Mouse (Mus musculus): ENCODE results near the gene Pla2g3. TPM values are rescaled to one million over a fixed set of nuclear protein-coding genes. Genes with fewer than 3 reads are reported as not detected.

Pla2g3 gene
- total and polyA plus RNA-seq, 3 experiments, result not detected

GRCm38 (mm10) chr11:3475489-3475888, 12.6 kb upstream of the Pla2g3 start:
- H3K36me3 ChIP-seq (replicated peaks in 1 of 2; ENCODE audit: control insufficient read depth in 1 of 2, insufficient read depth in 1 of 2, low read length in 1 of 2), result no peaks in the 10 kb centered on the region
- no peak overlapping the region for H3K9ac ChIP-seq (ENCODE audit: insufficient read depth, low read depth)
- peaks cover 5% of the 10 kb centered on the region for H3K27me3 ChIP-seq (replicated peaks)
- H3K4me1 ChIP-seq (ENCODE audit: control insufficient read depth in 1 of 2, insufficient read depth in 2 of 2), result no peaks in the 10 kb centered on the region
- no peaks in the 10 kb centered on the region for H3K79me2 ChIP-seq (replicated peaks; ENCODE audit: control insufficient read depth, extremely low read depth, insufficient read depth, poor library complexity, severe bottlenecking)
- no peaks in the 10 kb centered on the region for H3K9me3 ChIP-seq (replicated peaks; ENCODE audit: low read length)
- no peak overlapping the region for H3K4me2 ChIP-seq (ENCODE audit: insufficient read depth, low read depth, poor library complexity, severe bottlenecking)
- H3K27ac ChIP-seq (ENCODE audit: insufficient read depth, low read depth), result no peak overlapping the region
- no peak for DNase-seq (ENCODE audit: extremely low read depth)
- no peak for TF ChIP-seq MYC (IDR thresholded peaks at IDR 0.05; ENCODE audit: low read depth, low read length)
- TF ChIP-seq GABPA (IDR thresholded peaks at IDR 0.05; ENCODE audit: insufficient replicate concordance, low read depth, low read length), result no peak
- TF ChIP-seq IRF4 (IDR thresholded peaks at IDR 0.05; ENCODE audit: low read depth, low read length), result no peak
- TF ChIP-seq TBP (conservative IDR thresholded peaks at IDR 0.05; ENCODE audit: low read depth, low read length), result no peak
- no peak for TF ChIP-seq RCOR1 (conservative IDR thresholded peaks at IDR 0.05; ENCODE audit: low read depth, low read length)
- TF ChIP-seq ZNF384 (IDR thresholded peaks at IDR 0.05; ENCODE audit: low read depth, low read length), result no peak
- no peak for TF ChIP-seq HCFC1 (IDR thresholded peaks at IDR 0.05; ENCODE audit: low read depth, low read length)
- no peak for TF ChIP-seq BHLHE40 (IDR thresholded peaks at IDR 0.05; ENCODE audit: low read depth, low read length)
- no peak for TF ChIP-seq ZC3H11A (IDR thresholded peaks at IDR 0.05; ENCODE audit: low read depth, low read length)
- no peak for TF ChIP-seq CHD1 (IDR thresholded peaks at IDR 0.05; ENCODE audit: low read depth, low read length)
- no peak for TF ChIP-seq MEF2A (IDR thresholded peaks at IDR 0.05; ENCODE audit: borderline replicate concordance, low read depth, low read length)
- no peak for TF ChIP-seq SIN3A (IDR thresholded peaks at IDR 0.05; ENCODE audit: low read length)
- no peak for TF ChIP-seq MAZ (IDR thresholded peaks at IDR 0.05; ENCODE audit: low read depth, low read length)
- no peak for TF ChIP-seq ZKSCAN1 (IDR thresholded peaks at IDR 0.05; ENCODE audit: borderline replicate concordance, low read depth, low read length)
- TF ChIP-seq E2F4 (IDR thresholded peaks at IDR 0.05; ENCODE audit: insufficient replicate concordance, low read depth, low read length), result no peak
- no peak for TF ChIP-seq NRF1 (IDR thresholded peaks at IDR 0.05; ENCODE audit: low read depth, low read length)
- TF ChIP-seq NELFE (IDR thresholded peaks at IDR 0.05; ENCODE audit: low read depth, low read length), result no peak
- H3K4me3 ChIP-seq (replicated peaks in 1 of 3; ENCODE audit: low read depth in 2 of 3, low read length in 2 of 3, poor library complexity in 1 of 3), result no peak overlapping the region
- in situ Hi-C loops (cut with MboI; ENCODE audit: low pct_ligation_motif_present, low pct_unique_long_range_greater_than_20kb, low sequenced_read_pairs) (loop anchor here (5.0 to 10.0 kb wide), 2 partner anchors 52 to 319 kb away; no protein-coding TSS in a partner anchor), dilution Hi-C loops (cut with MboI; ENCODE audit: extremely low pct_ligation_motif_present, extremely low pct_unique_long_range_greater_than_20kb, low sequenced_read_pairs) (no loop called here)

- Histone ChIP-seq H3K4me1 (ENCODE audit: control insufficient read depth in 1 of 2, insufficient read depth in 2 of 2) (no peaks in the 10 kb centered on the region), H3K9ac (ENCODE audit: insufficient read depth, low read depth) (no peak overlapping the region), H3K27ac (ENCODE audit: insufficient read depth, low read depth) (no peak overlapping the region), H3K79me2 (replicated peaks; ENCODE audit: control insufficient read depth, extremely low read depth, insufficient read depth, poor library complexity, severe bottlenecking) (no peaks in the 10 kb centered on the region), H3K4me3 (replicated peaks in 1 of 3; ENCODE audit: low read depth in 2 of 3, low read length in 2 of 3, poor library complexity in 1 of 3) (no peak overlapping the region), H3K4me2 (ENCODE audit: insufficient read depth, low read depth, poor library complexity, severe bottlenecking) (no peak overlapping the region), H3K36me3 (replicated peaks in 1 of 2; ENCODE audit: control insufficient read depth in 1 of 2, insufficient read depth in 1 of 2, low read length in 1 of 2) (no peaks in the 10 kb centered on the region), H3K9me3 (replicated peaks; ENCODE audit: low read length) (no peaks in the 10 kb centered on the region), H3K27me3 (replicated peaks) (peaks cover 52% of the 10 kb centered on the region)
- TF ChIP-seq MYC (IDR thresholded peaks at IDR 0.05; ENCODE audit: low read depth, low read length) (no peak), MXI1 (IDR thresholded peaks at IDR 0.05; ENCODE audit: low read depth, low read length) (no peak), RAD21 (IDR thresholded peaks at IDR 0.05; ENCODE audit: low read depth, low read length) (no peak), ELF1 (IDR thresholded peaks at IDR 0.05; ENCODE audit: low read depth, low read length) (no peak), BHLHE40 (IDR thresholded peaks at IDR 0.05; ENCODE audit: low read depth, low read length) (no peak), PAX5 (IDR thresholded peaks at IDR 0.05; ENCODE audit: low read length) (no peak), MAX (IDR thresholded peaks at IDR 0.05; ENCODE audit: low read length) (no peak), USF1 (IDR thresholded peaks at IDR 0.05; ENCODE audit: low read depth, low read length) (no peak), USF2 (conservative IDR thresholded peaks at IDR 0.05; ENCODE audit: low read depth, low read length) (no peak), ZC3H11A (IDR thresholded peaks at IDR 0.05; ENCODE audit: low read depth, low read length) (no peak)
- dilution Hi-C loops (cut with MboI; ENCODE audit: extremely low pct_ligation_motif_present, extremely low pct_unique_long_range_greater_than_20kb, low sequenced_read_pairs) (no loop called here), in situ Hi-C loops (cut with MboI; ENCODE audit: low pct_ligation_motif_present, low pct_unique_long_range_greater_than_20kb, low sequenced_read_pairs) (no loop called here)
- DNase-seq (ENCODE audit: extremely low read depth), result no peak
These were observed 4.0 kb upstream of the Pla2g3 start for GRCm38 (mm10) chr11:3483980-3484642.
